Mouse (Mus musculus): ENCODE results near the gene Hcrt.

Hcrt gene

DNA sequence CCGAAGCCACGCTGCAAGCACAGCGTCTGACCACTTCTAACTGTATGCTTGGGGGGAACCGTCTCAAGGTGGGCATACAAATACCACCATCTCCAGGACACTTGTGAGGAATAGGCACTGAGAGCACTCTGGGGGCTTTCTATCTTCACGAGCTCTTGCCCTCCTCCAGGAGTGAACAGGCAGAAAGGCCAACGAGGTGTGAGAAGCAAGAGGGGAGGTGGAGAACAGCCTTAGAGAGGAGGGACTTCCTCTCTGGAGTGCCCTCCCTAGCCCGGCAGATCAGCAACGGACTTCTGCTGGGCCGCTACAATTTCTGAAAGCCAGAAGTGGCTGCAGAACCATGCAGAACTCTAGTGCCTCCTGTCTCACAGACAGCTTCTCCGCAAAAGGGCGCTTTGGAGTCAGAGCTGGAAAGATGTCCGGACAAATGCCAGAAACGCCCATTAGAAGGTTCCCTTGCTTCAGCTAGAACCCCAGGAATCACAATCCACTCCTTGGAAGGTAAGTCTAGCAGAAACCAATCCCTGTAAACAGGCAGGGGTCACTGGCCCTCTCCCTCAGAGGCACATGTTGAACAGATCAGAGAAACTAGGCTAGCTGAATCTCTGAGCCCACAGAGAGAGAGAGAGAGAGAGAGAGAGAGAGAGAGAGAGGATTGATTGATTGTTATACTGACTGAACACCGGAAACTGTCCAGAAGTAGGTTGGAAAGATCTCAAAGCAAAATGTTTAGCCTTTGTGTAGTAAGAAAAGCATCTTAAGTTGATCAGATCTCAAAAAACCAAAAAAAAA, 26.6 kb downstream of the Hcrt start:
- no peak for DNase-seq (ENCODE audit: low spot score)

- DNase-seq (ENCODE audit: low spot score), result no peak
Observed at GRCm38 (mm10) chr11:100735134-100735865, 27.4 kb downstream of the Hcrt start.

DNA sequence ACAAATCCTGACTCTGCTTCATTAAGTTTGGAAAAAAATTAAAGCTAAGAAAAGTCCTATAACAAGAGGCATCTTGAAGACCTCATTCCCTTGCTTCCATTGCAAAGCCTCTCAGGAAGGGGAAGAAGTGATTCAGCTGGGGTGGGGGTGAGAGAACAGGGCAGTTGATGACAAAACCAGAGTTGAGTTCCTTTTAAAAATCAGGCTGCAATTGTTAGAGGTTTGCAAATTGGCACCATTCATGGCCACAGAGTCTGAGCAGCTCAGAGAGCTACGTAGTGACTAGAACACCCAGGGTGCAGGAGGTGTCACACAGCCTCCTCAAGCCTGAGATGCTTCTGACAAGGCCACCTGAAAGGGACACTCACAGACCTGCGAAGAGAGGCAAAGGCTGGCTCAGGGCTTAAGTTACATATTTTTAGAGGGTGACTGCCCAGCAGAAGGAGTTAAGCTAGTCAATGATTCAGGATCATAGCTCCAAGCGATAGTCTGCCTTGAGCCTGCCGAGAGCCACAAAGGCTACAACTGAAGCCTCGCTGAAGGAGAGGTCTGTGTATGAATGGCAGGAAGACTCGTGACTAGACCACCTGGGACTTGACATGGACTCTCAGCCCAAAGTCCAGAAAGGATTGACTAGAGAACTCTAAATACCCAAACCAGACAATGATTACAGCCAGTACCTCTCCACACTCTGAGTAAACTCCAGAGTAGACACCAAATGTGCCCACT, 32.1 kb downstream of the Hcrt start:
- DNase-seq (ENCODE audit: low spot score), result no peak

DNA sequence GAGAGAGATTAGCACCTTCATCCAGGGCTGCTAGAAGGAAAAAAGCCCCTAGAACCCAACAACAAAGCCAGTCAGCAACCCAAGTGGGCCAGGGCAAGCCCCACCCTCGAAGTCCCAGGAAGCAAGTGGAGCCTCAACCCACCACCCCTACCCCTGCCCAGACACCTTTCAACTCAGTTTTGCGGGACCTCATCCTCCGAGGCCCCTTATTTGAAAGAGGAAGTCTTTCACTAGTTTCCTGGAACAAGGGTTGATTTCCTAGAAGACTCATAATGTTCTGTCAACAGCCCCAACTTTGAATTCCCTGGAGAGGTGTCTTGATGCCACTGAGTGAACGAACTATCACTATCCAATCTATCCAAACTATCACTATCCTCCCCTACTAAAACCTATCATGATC, 32.8 kb downstream of the Hcrt start:
- no peak for DNase-seq (ENCODE audit: low spot score)

DNA sequence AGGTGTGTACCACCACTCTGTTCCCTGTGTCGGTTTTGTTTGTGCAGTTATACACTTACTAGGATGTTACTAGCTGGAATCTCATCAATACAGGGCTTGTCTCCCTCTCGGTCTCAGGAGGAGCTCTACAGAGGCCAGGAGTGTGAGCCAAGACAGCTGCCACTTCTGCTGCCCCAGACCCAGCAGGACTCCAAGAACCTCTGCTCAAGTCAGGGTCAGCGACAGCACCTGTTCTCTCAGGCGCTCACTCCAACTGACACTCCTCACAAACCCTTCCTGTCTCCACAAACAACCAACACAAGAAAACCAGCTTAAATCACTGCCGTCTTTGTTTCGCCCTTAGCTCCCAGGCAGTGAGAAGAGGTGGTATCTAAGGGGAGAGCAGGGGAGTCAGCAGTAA, 34.1 kb downstream of the Hcrt start:
- no peak for DNase-seq (ENCODE audit: low spot score)

GRCm38 (mm10) chr11:100727201-100727600, 35.5 kb downstream of the Hcrt start:
- DNase-seq (ENCODE audit: low spot score), result no peak

DNA sequence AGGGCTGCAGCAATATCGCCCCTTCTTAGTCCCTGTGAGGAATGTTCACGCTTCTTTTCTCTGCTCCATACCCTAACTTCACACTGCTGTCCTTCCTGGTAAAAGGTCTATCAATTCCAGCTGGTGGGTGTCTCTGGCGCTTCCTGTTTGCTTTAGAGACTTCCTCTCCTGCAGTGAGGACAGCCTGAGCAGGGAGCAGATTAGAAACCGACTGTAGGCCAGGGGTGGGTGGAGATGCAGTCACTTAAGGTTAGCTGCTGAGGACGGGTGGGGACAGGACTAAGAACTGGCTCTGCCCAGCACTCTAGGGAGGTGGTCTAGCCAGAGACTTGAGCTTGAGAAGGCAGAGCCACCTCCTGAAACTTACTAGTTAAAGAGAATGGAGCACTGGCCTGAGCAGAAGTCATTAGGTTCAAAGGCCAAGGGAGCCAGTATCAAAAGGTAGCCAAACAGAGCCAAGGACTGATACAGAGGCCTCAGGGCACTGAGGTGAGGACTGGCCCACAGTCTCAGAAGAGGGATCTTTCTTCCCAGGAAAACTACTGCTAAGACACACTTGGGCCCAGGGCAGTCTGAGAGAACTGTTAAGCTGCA, 37.7 kb downstream of the Hcrt start:
- no peak for DNase-seq (ENCODE audit: low spot score)

GRCm38 (mm10) chr11:100722493-100723028, 40.2 kb downstream of the Hcrt start:
- DNase-seq (ENCODE audit: low spot score), result no peak

- DNase-seq (ENCODE audit: low spot score), result no peak
Observed at GRCm38 (mm10) chr11:100721776-100722492, 40.8 kb downstream of the Hcrt start.

GRCm38 (mm10) chr11:100721254-100721653, 41.5 kb downstream of the Hcrt start:
- DNase-seq (ENCODE audit: low spot score), result no peak

DNA sequence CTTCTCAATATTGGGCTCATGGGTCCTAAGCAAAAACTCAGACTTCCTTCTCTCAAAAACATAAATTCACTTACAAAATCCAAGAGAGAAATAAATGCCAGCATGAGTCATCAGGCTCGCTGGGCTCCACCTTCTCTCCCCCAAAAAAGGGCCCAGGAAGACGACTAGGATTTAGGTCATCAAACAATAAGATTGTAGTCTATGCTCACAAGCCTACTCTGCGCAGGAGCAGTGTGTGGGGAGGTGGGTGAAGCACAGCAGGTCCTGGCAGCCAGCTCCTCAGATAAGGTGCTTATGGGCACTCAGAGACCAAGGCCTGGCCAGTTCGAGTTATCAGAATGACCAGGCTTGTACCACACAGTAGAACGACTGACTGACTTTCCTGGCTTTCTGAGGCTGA, 42.4 kb downstream of the Hcrt start:
- DNase-seq (ENCODE audit: low spot score), result no peak

- no peak for DNase-seq (ENCODE audit: low spot score)
Observed at GRCm38 (mm10) chr11:100719893-100720292, 42.8 kb downstream of the Hcrt start.

DNA sequence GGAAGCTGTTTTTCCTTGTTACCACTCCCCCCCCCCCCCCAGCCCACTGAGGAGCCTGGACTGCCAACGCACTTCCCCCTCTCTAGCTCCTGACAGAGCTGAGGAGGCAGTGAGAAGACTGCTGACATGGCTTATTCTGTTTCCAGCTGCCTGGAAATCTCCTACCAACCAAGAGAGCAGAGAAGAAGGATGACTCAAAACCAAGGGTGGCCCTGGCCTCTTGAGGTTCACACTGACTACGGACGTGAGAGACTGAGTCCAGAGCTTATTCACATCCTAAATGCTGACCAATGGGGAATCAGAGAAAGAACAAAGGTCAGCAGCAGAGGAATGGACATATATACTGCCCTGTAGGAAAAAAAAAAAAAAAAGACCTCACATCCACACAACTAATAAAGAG, 43.4 kb downstream of the Hcrt start:
- no peak for DNase-seq (ENCODE audit: low spot score)

GRCm38 (mm10) chr11:100718866-100719265, 43.9 kb downstream of the Hcrt start:
- DNase-seq (ENCODE audit: low spot score), result no peak

DNA sequence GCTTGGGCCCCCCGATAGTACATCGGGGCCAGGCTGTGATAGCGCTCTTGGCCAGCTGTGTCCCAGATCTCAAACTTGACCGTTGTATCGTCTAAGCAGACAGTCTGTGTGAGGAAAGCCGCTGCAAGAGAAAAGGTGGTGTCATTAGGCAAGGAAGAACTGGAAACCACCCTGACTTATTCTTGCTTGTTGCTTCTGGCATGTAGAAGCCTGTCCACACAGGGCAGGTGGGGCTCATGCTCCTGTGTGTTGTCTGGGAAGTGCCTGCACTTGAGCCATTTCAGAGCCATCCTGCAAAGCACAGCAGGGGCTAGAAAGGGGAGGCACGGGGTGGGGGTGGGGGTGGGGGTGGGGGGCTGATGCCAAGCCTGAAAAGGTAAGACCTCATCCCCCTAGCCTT, 44.3 kb downstream of the Hcrt start:
- DNase-seq (ENCODE audit: low spot score), result no peak

DNA sequence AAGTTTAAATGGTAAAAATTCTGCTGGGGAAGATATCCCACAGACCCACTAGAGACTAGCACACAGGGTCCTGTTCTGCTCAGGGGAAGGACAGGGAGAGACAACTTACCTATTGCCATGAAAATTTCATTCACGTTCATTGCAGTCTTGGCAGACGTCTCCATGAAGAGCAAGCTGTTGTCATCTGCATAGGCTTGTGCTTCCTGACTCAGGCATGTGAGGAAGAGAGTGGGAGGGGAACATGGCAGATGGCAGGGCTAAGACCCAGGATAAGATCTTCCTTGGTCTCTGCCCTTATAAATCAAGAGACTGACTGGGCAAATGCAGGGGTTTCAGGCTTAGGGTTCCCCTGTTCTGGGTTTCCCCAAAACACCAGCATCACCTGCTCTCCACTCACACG, 46.1 kb downstream of the Hcrt start:
- no peak for DNase-seq (ENCODE audit: low spot score)

DNA sequence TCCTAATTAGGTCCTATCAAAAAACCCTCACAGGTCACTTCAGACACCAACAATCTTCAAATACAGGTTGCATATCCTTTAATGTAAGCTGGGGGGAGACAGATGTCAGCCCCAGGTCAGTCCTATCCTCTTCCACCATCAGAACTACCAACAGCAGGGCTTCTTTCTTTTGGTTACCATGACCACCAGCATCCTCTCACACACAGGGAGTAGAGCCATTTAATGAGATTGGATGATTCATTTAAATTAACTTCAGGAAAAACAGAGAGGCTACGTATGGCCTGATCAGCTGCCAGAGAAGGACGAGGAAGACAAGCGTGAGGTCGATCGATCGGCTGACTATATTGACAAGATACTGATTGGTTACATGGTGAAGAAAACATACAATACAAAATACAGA, 47.8 kb downstream of the Hcrt start:
- DNase-seq (ENCODE audit: low spot score), result no peak

DNA sequence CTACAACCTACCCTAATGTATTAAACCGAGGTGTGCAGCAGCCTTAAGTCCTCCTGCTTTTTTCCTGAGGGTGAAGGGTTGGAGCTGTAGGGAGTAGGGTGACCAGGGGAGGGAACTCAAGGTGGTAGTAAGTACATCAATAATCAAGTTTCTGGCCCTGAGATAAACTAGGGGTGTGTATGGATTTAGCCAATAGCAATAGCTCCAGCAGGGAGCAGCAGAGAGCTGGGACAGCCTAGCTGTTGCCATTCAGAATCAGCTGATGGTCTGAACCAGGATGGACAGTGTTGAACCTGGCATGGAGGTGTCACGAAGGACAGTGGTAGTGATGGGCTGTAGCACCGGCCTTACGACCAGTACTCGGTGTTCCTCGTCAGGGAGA, 48.2 kb downstream of the Hcrt start:
- peak; percentile 63 for DNase-seq (ENCODE audit: low spot score)

DNA sequence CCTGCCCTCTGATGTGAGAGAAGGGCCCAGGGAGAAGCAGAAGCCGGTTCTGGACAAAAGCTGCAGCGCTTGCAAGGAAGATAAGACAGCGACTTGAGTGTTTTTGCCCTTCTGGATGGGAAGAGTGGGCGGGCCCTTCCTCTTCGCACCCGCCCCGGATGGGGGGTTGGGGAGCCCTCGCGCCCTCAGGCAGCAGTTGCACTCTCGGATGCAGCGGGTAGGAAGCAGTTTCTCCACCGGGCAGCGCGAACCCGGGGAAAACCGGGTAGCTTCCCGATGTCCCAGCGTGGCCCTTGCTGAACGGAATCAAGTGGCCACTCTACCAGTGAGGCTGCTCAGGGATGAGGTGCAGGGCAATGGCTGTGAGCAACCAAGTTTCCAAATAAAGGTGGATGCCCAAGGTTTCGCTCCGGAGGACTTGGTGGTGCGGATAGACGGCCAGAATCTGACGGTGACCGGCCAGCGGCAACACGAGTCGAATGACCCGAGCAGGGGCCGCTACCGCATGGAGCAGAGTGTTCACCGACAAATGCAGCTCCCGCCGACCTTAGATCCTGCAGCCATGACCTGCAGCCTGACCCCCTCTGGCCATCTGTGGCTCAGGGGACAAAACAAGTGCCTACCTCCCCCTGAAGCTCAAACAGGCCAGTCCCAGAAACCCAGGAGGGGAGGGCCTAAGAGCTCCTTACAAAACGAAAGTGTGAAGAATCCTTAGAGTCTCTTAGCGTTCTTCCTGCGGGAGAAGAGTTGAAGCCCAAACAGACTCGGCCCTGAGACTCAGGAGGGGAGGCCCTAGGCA, 48.8 kb downstream of the Hcrt start, which contains the start of gene Hspb9:
Gene Hspb9 (plus strand): TSS at position 116 of the 799 bp plus-strand sequence.
- DNase-seq (ENCODE audit: low spot score), result peak; percentile 56

DNA sequence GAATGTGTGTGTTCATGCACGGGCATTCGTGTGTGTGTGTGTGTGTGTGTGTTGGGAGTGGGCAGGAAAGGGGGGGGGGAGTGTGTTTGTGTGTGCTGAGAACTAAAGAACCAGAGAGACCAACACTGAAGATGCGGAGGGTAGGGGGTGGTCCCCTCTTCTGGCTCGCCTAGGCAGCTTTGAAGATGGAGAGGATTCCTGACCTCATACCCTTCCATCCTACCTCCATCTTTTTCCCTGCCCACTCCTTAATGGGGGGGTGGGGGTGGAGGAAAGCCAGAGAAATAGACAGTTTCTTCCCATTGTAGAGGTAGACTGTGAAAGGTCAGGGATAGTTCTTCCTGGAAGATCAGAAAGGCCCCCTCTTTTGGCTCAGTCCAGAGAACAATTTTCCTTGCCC, 49.6 kb downstream of the Hcrt start:
- DNase-seq (ENCODE audit: low spot score), result no peak

All from ovary, postnatal 14 days (tissue).